Mouse (Mus musculus): ENCODE data around the gene Setd3. TPM values are rescaled to one million over a fixed set of nuclear protein-coding genes. Genes with fewer than 3 reads are reported as not detected.

The Setd3 gene
- polyA plus RNA-seq, 1 experiment, result 9.7 TPM

- H3K4me1 ChIP-seq, result peaks cover 58% of the 10 kb centered on the region
Measured at GRCm38 (mm10) chr12:108178331-108179245, 526 bp downstream of the Setd3 start.

GRCm38 (mm10) chr12:108176366-108176765 is 2.7 kb downstream of the Setd3 start:
- H3K27me3 ChIP-seq (replicated peaks), result no peaks in the 10 kb centered on the region
- peak overlapping the region; percentile 70 for H3K4me3 ChIP-seq (replicated peaks)
- peaks cover 11% of the 10 kb centered on the region for H3K36me3 ChIP-seq (replicated peaks; ENCODE audit: low read length)
- TF ChIP-seq GATA1 (IDR thresholded peaks at IDR 0.05; ENCODE audit: borderline replicate concordance, low read length), result no peak
- peaks cover 70% of the 10 kb centered on the region for H3K4me1 ChIP-seq
- H3K9me3 ChIP-seq, result no peaks in the 10 kb centered on the region

More at GRCm38 (mm10) chr12:108178331-108179245, 526 bp downstream of the Setd3 start:
- peak overlapping the region; percentile 97 for H3K4me3 ChIP-seq (replicated peaks)
- H3K27me3 ChIP-seq (replicated peaks), result no peaks in the 10 kb centered on the region
- no peaks in the 10 kb centered on the region for H3K9me3 ChIP-seq
- TF ChIP-seq FLI1 (IDR thresholded peaks at IDR 0.05; ENCODE audit: low read length) (no peak), GATA1 (IDR thresholded peaks at IDR 0.05; ENCODE audit: borderline replicate concordance, low read length) (no peak)
- peaks cover 26% of the 10 kb centered on the region for H3K36me3 ChIP-seq (replicated peaks; ENCODE audit: low read length)

GRCm38 (mm10) chr12:108174606-108175505 is 4.3 kb downstream of the Setd3 start:
- no peak for TF ChIP-seq GATA1 (IDR thresholded peaks at IDR 0.05; ENCODE audit: borderline replicate concordance, low read length)
- TF ChIP-seq FLI1 (IDR thresholded peaks at IDR 0.05; ENCODE audit: low read length), result no peak
- peaks cover 10% of the 10 kb centered on the region for H3K36me3 ChIP-seq (replicated peaks; ENCODE audit: low read length)
- H3K4me3 ChIP-seq (replicated peaks), result no peak overlapping the region
- H3K27me3 ChIP-seq (replicated peaks), result no peaks in the 10 kb centered on the region
- H3K9me3 ChIP-seq, result no peaks in the 10 kb centered on the region
- H3K4me1 ChIP-seq, result peaks cover 75% of the 10 kb centered on the region

- Histone ChIP-seq H3K9me3 (no peaks in the 10 kb centered on the region), H3K27me3 (replicated peaks) (no peaks in the 10 kb centered on the region), H3K36me3 (replicated peaks; ENCODE audit: low read length) (peaks cover 10% of the 10 kb centered on the region), H3K4me1 (peaks cover 93% of the 10 kb centered on the region), H3K4me3 (replicated peaks) (peak overlapping the region; percentile 38)
- no peak for TF ChIP-seq GATA1 (IDR thresholded peaks at IDR 0.05; ENCODE audit: borderline replicate concordance, low read length)
- TF ChIP-seq FLI1 (IDR thresholded peaks at IDR 0.05; ENCODE audit: low read length), result no peak
Measured at GRCm38 (mm10) chr12:108172639-108173038, 6.5 kb downstream of the Setd3 start.

- Histone ChIP-seq H3K36me3 (replicated peaks; ENCODE audit: low read length) (peaks cover 7% of the 10 kb centered on the region), H3K9me3 (no peaks in the 10 kb centered on the region), H3K4me3 (replicated peaks) (peak overlapping the region; percentile 68), H3K27me3 (replicated peaks) (no peaks in the 10 kb centered on the region), H3K4me1 (peaks cover 93% of the 10 kb centered on the region)
- TF ChIP-seq FLI1 (IDR thresholded peaks at IDR 0.05; ENCODE audit: low read length) (no peak), GATA1 (IDR thresholded peaks at IDR 0.05; ENCODE audit: borderline replicate concordance, low read length) (no peak)
Measured at GRCm38 (mm10) chr12:108171336-108171735, 7.8 kb downstream of the Setd3 start.

- TF ChIP-seq GATA1 (IDR thresholded peaks at IDR 0.05; ENCODE audit: borderline replicate concordance, low read length), result no peak
- no peak for TF ChIP-seq FLI1 (IDR thresholded peaks at IDR 0.05; ENCODE audit: low read length)
- H3K4me1 ChIP-seq, result peaks cover 96% of the 10 kb centered on the region
Measured at GRCm38 (mm10) chr12:108170467-108170866, 8.6 kb downstream of the Setd3 start.

GRCm38 (mm10) chr12:108168909-108169308 is 10.2 kb downstream of the Setd3 start:
- no peaks in the 10 kb centered on the region for H3K9me3 ChIP-seq
- H3K4me1 ChIP-seq, result peaks cover 92% of the 10 kb centered on the region
- no peaks in the 10 kb centered on the region for H3K27me3 ChIP-seq (replicated peaks)
- no peak for TF ChIP-seq FLI1 (IDR thresholded peaks at IDR 0.05; ENCODE audit: low read length)
- no peak for TF ChIP-seq GATA1 (IDR thresholded peaks at IDR 0.05; ENCODE audit: borderline replicate concordance, low read length)
- peaks cover 19% of the 10 kb centered on the region for H3K36me3 ChIP-seq (replicated peaks; ENCODE audit: low read length)
- H3K4me3 ChIP-seq (replicated peaks), result no peak overlapping the region

More at GRCm38 (mm10) chr12:108170467-108170866, 8.6 kb downstream of the Setd3 start:
- no peaks in the 10 kb centered on the region for H3K27me3 ChIP-seq (replicated peaks)
- peak overlapping the region; percentile 80 for H3K4me3 ChIP-seq (replicated peaks)
- peaks cover 10% of the 10 kb centered on the region for H3K36me3 ChIP-seq (replicated peaks; ENCODE audit: low read length)
- no peaks in the 10 kb centered on the region for H3K9me3 ChIP-seq

- peaks cover 70% of the 10 kb centered on the region for H3K4me1 ChIP-seq
- peaks cover 63% of the 10 kb centered on the region for H3K36me3 ChIP-seq (replicated peaks; ENCODE audit: low read length)
- TF ChIP-seq GATA1 (IDR thresholded peaks at IDR 0.05; ENCODE audit: borderline replicate concordance, low read length) (no peak), FLI1 (IDR thresholded peaks at IDR 0.05; ENCODE audit: low read length) (no peak)
- no peaks in the 10 kb centered on the region for H3K9me3 ChIP-seq
- H3K4me3 ChIP-seq (replicated peaks), result no peak overlapping the region
- H3K27me3 ChIP-seq (replicated peaks), result no peaks in the 10 kb centered on the region
Measured at GRCm38 (mm10) chr12:108163706-108164105, 15.4 kb downstream of the Setd3 start.

- TF ChIP-seq FLI1 (IDR thresholded peaks at IDR 0.05; ENCODE audit: low read length), result no peak
- TF ChIP-seq GATA1 (IDR thresholded peaks at IDR 0.05; ENCODE audit: borderline replicate concordance, low read length), result no peak
- Histone ChIP-seq H3K4me3 (replicated peaks) (no peak overlapping the region), H3K36me3 (replicated peaks; ENCODE audit: low read length) (peaks cover 80% of the 10 kb centered on the region), H3K9me3 (no peaks in the 10 kb centered on the region), H3K4me1 (peaks cover 55% of the 10 kb centered on the region), H3K27me3 (replicated peaks) (no peaks in the 10 kb centered on the region)
Measured at GRCm38 (mm10) chr12:108162036-108162435, 17.1 kb downstream of the Setd3 start.

All from megakaryocyte, embryonic 14.5 days (primary cell).